Mouse (Mus musculus) myocyte (in vitro differentiated cells): ENCODE data around the gene Klk1b4.
"Not testable (repeated sequence)": the region's sequence is repeated elsewhere in the genome, so short reads cannot be mapped to it uniquely, and the experiment has no call there.

ENCODE experiments used
- CEBPB ChIP-seq: IDR thresholded peaks from 2 replicates; pipeline ENCODE4 v1.6.1; 2011; ENCODE audit warnings: mild to moderate bottlenecking, moderate library complexity; ENCODE audit not compliant: poor library complexity, insufficient read depth, severe bottlenecking
- E2F4 ChIP-seq: IDR thresholded peaks from one replicate; pipeline ENCODE4 v1.6.1; 2011; ENCODE audit warnings: mild to moderate bottlenecking, control low read depth, moderate library complexity; ENCODE audit not compliant: insufficient read depth
- MAX ChIP-seq: IDR thresholded peaks from one replicate; pipeline ENCODE4 v1.6.1; 2011; ENCODE audit warnings: low read depth, mild to moderate bottlenecking, control low read depth
- MYOD1 ChIP-seq, 3 experiments: IDR thresholded peaks; one replicate each; pipeline ENCODE4 v1.6.1; 2011; ENCODE audit warnings: control low read depth in 2 of 3, low read depth in 2 of 3, mild to moderate bottlenecking in 2 of 3, moderate library complexity in 1 of 3; ENCODE audit not compliant: insufficient read length in 2 of 3, control insufficient read depth in 1 of 3
- MYOG ChIP-seq, 3 experiments: IDR thresholded peaks; one replicate each; pipeline ENCODE4 v1.6.1; 2011; ENCODE audit warnings: control low read depth in 2 of 3, low read depth in 2 of 3, mild to moderate bottlenecking in 2 of 3; ENCODE audit not compliant: insufficient read length in 2 of 3, control insufficient read depth in 1 of 3, insufficient read depth in 1 of 3
- POLR2A ChIP-seq: IDR thresholded peaks from one replicate; pipeline ENCODE4 v1.6.1; 2011; ENCODE audit warnings: low read depth, mild to moderate bottlenecking, control low read depth, moderate library complexity; ENCODE audit not compliant: insufficient read length
- POLR2AphosphoS2 ChIP-seq: IDR thresholded peaks from one replicate; pipeline ENCODE4 v1.6.1; 2011; ENCODE audit warnings: low read depth, control low read depth; ENCODE audit not compliant: insufficient read length
- REST ChIP-seq: IDR thresholded peaks from one replicate; pipeline ENCODE4 v1.6.1; 2011; ENCODE audit warnings: mild to moderate bottlenecking, control low read depth, moderate library complexity; ENCODE audit not compliant: insufficient read depth, insufficient read length
- SRF ChIP-seq: IDR thresholded peaks from one replicate; pipeline ENCODE4 v1.6.1; 2011; ENCODE audit warnings: low read depth; ENCODE audit not compliant: control insufficient read depth, insufficient read length
- TCF12 ChIP-seq: IDR thresholded peaks from one replicate; pipeline ENCODE4 v1.6.1; 2011; ENCODE audit warnings: mild to moderate bottlenecking, control low read depth; ENCODE audit not compliant: poor library complexity, insufficient read depth, severe bottlenecking
- USF1 ChIP-seq: IDR thresholded peaks from one replicate; pipeline ENCODE4 v1.6.1; 2011; ENCODE audit warnings: low read depth, mild to moderate bottlenecking, control low read depth, moderate library complexity

GRCm38 (mm10) chr7:44207135-44207534, at the start of gene Klk1b4:
- not testable (repeated sequence) for TF ChIP-seq POLR2A; POLR2AphosphoS2; USF1; REST; E2F4; MAX; TCF12; SRF; CEBPB; MYOD1 (IDR thresholded peaks at IDR 0.05; ENCODE audit: control insufficient read depth in 1 of 3, insufficient read length in 2 of 3, low read depth in 2 of 3); MYOG (IDR thresholded peaks at IDR 0.05; ENCODE audit: control insufficient read depth in 1 of 3, insufficient read depth in 1 of 3, insufficient read length in 2 of 3, low read depth in 2 of 3)
